Mouse (Mus musculus): ENCODE data around the gene Dnajc3. TPM values are rescaled to one million over a fixed set of nuclear protein-coding genes. Genes with fewer than 3 reads are reported as not detected.
"Not testable (repeated sequence)": the region's sequence is repeated elsewhere in the genome, so short reads cannot be mapped to it uniquely, and the experiment has no call there.

The Dnajc3 gene
- polyA plus RNA-seq, 1 experiment = 3.5 TPM

DNA sequence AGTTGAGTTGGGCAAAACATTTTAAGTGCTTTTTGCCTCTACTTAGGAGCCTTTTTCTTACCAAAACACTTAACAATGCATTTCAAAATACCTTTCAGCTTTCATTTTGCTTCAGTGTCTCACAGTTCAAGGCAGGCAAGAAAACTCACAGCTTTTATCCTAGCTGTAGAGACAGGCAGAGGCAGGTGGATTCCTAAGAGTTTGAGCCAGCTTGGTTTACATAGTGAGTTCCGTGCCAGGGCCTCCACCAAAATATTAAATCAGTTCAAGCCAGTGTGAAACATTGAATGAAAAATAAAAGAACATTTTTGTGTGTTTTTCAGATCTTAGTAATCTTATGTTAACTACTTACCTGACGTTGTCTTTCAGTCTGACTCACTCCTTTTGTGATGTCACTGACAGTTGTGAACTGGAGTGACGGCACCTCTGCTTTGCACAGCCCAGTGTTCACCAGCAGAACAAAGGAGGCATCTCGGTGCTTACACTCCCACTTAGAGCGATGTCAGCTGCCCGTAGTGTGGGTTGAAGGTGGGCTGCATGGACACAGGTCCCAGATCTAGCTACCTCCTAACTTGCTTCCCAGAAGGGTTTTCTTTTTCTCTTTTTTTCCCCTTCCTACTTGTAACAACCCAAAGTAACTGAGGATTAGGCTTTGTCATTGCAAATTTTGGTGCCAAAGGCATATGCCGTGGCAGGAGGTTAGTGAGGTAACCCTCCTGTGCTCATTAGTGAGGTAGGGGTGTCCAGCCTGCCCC lies 42.0 kb downstream of the Dnajc3 start:
- H3K27me3 ChIP-seq (replicated peaks) = no peaks in the 10 kb centered on the region
- H3K36me3 ChIP-seq (replicated peaks; ENCODE audit: low read length) = peaks cover 91% of the 10 kb centered on the region
- no peaks in the 10 kb centered on the region for H3K9me3 ChIP-seq
- no peak overlapping the region for H3K4me3 ChIP-seq (replicated peaks)
- H3K4me1 ChIP-seq = peaks cover 7% of the 10 kb centered on the region; the same call in 1 of the 2 replicates
- TF ChIP-seq GATA1 (IDR thresholded peaks at IDR 0.05; ENCODE audit: borderline replicate concordance, low read length) (no peak), FLI1 (IDR thresholded peaks at IDR 0.05; ENCODE audit: low read length) (no peak)

DNA sequence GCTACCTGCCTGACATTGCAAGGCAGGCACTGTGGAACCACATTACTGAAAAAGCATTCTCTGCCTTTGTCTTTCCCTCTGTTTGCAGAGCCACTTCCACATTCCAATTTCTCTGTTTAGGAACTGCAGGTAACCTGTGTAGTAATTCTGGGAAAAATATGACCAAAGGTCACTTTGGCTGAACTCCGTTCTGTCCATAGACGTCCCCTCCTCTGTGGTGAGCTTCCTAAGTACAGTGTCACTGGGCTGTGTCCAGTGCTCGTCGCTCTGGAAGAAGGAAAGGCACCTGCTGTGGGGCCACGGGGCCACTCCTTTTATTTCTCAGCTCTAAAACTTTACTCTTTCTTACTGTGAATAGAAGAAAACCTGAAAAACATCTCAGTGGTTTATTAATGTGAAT lies 42.6 kb downstream of the Dnajc3 start:
- Histone ChIP-seq H3K9me3 (no peaks in the 10 kb centered on the region), H3K4me3 (replicated peaks) (no peak overlapping the region), H3K4me1 (peaks cover 7% of the 10 kb centered on the region; the same call in 1 of the 2 replicates), H3K27me3 (replicated peaks) (no peaks in the 10 kb centered on the region), H3K36me3 (replicated peaks; ENCODE audit: low read length) (peaks cover 90% of the 10 kb centered on the region)
- no peak for TF ChIP-seq FLI1 (IDR thresholded peaks at IDR 0.05; ENCODE audit: low read length)
- TF ChIP-seq GATA1 (IDR thresholded peaks at IDR 0.05; ENCODE audit: borderline replicate concordance, low read length) = no peak

DNA sequence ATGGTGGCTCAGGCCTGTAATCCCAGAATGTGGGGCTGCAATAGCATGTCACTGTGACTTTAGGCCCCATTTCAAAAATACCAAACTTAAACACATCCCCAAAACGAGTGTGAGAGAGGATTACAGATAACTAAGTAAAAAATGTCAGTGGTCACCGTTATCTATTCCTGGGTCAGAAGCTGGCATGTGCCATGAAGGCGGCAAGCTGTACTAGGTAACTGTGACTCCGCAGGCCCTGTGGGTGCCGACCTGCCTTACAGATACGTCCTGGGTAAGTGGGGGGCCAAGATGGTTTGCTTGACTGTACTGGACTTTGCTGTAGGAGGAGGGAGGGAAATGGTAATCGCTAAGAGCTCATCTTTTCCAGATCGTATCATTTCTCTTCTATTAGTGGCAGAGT lies 43.1 kb downstream of the Dnajc3 start:
- Histone ChIP-seq H3K4me1 (peaks cover 7% of the 10 kb centered on the region; the same call in 1 of the 2 replicates), H3K9me3 (no peaks in the 10 kb centered on the region), H3K36me3 (replicated peaks; ENCODE audit: low read length) (peaks cover 90% of the 10 kb centered on the region), H3K4me3 (replicated peaks) (no peak overlapping the region), H3K27me3 (replicated peaks) (no peaks in the 10 kb centered on the region)
- TF ChIP-seq FLI1 (IDR thresholded peaks at IDR 0.05; ENCODE audit: low read length) (no peak), GATA1 (IDR thresholded peaks at IDR 0.05; ENCODE audit: borderline replicate concordance, low read length) (no peak)

DNA sequence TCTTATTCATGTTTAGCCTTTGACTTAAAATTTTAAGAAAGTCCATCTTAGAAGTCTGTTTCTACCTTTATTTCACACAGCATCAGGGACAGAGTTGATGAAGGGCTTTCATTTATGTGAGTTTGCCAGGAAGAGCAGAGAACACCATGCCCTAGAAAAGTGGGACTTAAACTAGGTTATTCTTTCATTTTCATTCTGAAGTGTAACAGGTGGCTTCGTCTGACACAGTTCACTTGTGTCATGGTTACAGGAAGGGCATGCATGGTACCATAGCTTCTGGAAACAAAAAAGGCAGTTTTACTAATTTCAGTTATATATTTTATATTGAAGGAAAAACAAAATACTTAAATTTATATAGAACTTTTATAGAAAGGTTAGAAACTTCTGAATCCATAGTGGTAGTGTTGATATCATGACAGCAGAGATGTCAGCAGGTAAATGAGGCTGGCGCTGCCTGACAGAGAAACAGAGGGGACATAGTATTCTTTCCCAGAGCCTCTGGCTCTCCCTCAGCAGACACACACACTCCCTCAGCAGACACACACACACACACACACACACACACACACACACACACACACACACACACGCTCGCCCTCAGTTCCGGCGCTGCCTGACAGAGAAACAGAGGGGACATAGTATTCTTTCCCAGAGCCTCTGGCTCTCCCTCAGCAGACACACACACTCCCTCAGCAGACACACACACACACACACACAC lies 44.1 kb downstream of the Dnajc3 start:
- H3K9me3 ChIP-seq; H3K4me1 ChIP-seq; H3K27me3 ChIP-seq (replicated peaks); H3K4me3 ChIP-seq (replicated peaks): not testable (repeated sequence)
- H3K36me3 ChIP-seq (replicated peaks; ENCODE audit: low read length) = peaks cover 81% of the 10 kb centered on the region

DNA sequence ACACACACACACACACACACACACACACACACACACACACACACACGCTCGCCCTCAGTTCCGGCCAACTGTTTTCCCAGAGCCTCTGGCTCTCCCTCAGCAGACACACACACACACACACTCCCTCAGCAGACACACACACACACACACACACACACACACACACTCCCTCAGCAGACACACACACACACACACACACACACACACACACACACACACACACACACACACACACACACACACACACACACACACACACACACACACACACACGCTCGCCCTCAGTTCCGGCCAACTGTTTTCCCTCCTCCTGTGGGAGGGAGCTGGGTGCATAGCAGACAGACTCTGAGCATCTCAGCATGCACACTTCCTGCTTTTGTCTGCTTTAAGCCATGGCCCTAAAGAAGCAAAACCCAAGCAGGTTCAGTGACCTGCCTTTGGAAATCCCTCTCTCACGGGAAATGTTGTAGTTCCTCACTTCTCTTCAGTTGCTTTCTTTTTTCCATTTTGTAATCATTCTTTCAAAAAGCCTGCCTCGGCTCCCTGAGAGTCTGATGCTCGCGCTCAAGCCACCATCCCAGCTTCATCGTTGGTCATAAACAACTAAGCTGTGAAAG lies 44.8 kb downstream of the Dnajc3 start:
- not testable (repeated sequence) for H3K9me3 ChIP-seq; H3K4me1 ChIP-seq; H3K4me3 ChIP-seq (replicated peaks); H3K27me3 ChIP-seq (replicated peaks)
- H3K36me3 ChIP-seq (replicated peaks; ENCODE audit: low read length) = peaks cover 74% of the 10 kb centered on the region

DNA sequence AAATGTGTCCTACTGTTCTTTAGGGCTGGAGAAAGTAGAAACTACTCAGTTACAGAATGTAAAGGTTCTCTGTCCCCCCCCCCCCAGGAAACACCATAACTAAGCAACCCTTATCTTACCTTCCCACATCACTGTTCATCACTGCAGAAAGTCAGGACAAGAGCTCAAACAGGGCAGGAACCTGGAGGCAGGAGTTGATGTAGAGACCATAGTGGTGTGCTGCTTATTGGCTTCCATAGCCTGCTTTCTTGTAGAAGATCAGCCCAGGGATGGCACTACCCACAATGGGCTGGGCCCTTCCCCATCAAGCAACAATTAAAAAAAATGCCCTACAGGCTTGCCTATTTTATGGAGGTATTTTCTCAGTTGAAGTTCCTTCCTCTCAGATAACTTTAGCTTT lies 45.6 kb downstream of the Dnajc3 start:
- Histone ChIP-seq H3K27me3 (replicated peaks) (no peaks in the 10 kb centered on the region), H3K4me1 (peaks cover 15% of the 10 kb centered on the region; the same call in 1 of the 2 replicates), H3K9me3 (no peaks in the 10 kb centered on the region), H3K36me3 (replicated peaks; ENCODE audit: low read length) (peaks cover 66% of the 10 kb centered on the region), H3K4me3 (replicated peaks) (no peak overlapping the region)
- TF ChIP-seq GATA1 (IDR thresholded peaks at IDR 0.05; ENCODE audit: borderline replicate concordance, low read length) = no peak
- TF ChIP-seq FLI1 (IDR thresholded peaks at IDR 0.05; ENCODE audit: low read length) = no peak

DNA sequence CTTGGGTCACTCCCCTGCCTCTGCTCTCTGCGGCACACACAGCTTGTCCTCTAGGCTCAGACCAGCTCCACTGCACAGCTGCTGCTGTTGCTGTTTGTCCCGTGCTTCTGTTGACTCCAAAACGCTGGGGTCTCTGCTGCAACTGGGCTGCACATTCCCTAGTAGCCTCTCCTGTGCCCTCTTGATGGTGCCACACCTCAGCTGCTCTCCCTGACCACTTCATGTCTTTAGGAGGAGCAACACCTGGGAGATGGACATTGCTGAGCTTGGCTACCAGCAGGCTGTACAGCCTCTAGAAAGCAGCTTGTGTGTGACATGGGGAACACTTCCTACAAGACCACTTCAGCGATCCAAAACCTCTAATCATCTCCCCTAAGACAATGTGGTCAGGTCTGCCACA lies 46.4 kb downstream of the Dnajc3 start:
- no peak for TF ChIP-seq GATA1 (IDR thresholded peaks at IDR 0.05; ENCODE audit: borderline replicate concordance, low read length)
- no peak for TF ChIP-seq FLI1 (IDR thresholded peaks at IDR 0.05; ENCODE audit: low read length)
- Histone ChIP-seq H3K9me3 (no peaks in the 10 kb centered on the region), H3K4me1 (peaks cover 19% of the 10 kb centered on the region; the same call in 1 of the 2 replicates), H3K4me3 (replicated peaks) (no peak overlapping the region), H3K36me3 (replicated peaks; ENCODE audit: low read length) (peaks cover 58% of the 10 kb centered on the region), H3K27me3 (replicated peaks) (no peaks in the 10 kb centered on the region)

DNA sequence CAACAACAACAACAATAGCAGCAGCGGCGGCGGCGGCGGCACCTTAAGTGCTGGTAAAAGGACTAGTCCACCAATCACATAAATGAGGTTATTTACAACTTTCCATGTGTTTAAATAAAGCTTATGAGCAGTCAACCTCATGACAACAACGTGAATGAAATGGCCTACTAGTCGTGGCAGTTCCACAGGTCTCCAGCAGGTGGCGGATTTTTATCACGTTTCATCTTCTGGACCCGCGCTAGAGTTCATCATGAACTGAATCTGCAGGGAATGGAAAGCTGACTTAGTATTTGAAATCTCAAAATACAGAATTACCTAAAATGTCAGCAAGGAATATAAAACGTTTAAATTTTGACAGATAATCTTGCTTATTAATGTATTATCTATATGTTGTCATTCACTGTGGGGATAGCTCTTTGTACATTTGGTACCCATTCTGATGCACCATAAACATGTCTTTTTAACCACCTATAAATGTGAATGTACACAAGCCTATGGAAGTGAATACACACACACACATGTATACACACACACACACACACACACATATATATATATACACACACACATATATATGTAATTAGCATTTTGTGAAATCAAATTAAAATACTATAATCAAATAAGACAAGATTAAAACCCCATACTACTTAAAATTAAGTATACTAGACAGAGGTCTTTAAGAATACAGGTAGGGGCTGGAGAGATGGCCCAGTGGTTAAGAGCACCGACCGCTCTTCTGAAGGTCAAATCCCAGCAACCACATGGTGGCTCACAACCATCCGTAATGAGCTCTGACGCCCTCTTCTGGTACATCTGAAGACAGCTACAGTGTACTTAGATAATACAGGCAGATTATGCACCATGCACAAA lies 49.1 kb downstream of the Dnajc3 start:
- H3K27me3 ChIP-seq (replicated peaks) = no peaks in the 10 kb centered on the region
- H3K4me1 ChIP-seq = peaks cover 15% of the 10 kb centered on the region; the same call in 1 of the 2 replicates
- H3K9me3 ChIP-seq = no peaks in the 10 kb centered on the region
- H3K4me3 ChIP-seq (replicated peaks) = no peak overlapping the region
- H3K36me3 ChIP-seq (replicated peaks; ENCODE audit: low read length) = peaks cover 32% of the 10 kb centered on the region
- TF ChIP-seq GATA1 (IDR thresholded peaks at IDR 0.05; ENCODE audit: borderline replicate concordance, low read length) (no peak), FLI1 (IDR thresholded peaks at IDR 0.05; ENCODE audit: low read length) (no peak)

All from megakaryocyte, embryonic 14.5 days (primary cell).